Mouse (Mus musculus) brain, adult 10 weeks (tissue): ENCODE data around the gene Zfp947. TPM values are rescaled to one million over a fixed set of nuclear protein-coding genes. Genes with fewer than 3 reads are reported as not detected.

Experiments
- polyA plus RNA-seq: library from polyadenylated mRNA; stranded (reverse); fragments of 350-450 nt; fragmentation: Illumina TruSeq; extraction: RNeasy Lipid Tissue Mini Kit (QIAGEN cat#74804); gene quantifications from one replicate; pipeline ENCODE4 v1.2.3, GENCODE M21; 2015; ENCODE audit warnings: low read depth, low replicate concordance

The Zfp947 gene
- polyA plus RNA-seq = 0.70 TPM

GRCm38 (mm10) chr17:22165722-22166294, at the start of gene Zfp947:
TSS of gene Zfp947 (minus strand) at chr17:22166190.

Other genes with a start within 250 kb of the Zfp947 start
- gene Zfp942, start 203.7 kb downstream of the Zfp947 start, polyA plus RNA-seq = 16.8 TPM
- 28.5 TPM for gene Zfp943, start 203.6 kb downstream of the Zfp947 start, polyA plus RNA-seq
- 4.9 TPM for gene Zfp994, start 59.4 kb upstream of the Zfp947 start, polyA plus RNA-seq
- 16.3 TPM for gene CT030661.1, start 148.6 kb upstream of the Zfp947 start, polyA plus RNA-seq
- 11.5 TPM for gene Zfp944, start 195.2 kb upstream of the Zfp947 start, polyA plus RNA-seq
- 14.6 TPM for gene Zfp758, start 195.3 kb upstream of the Zfp947 start, polyA plus RNA-seq